Mouse (Mus musculus): ENCODE results near the gene Evc2. TPM values are rescaled to one million over a fixed set of nuclear protein-coding genes. Genes with fewer than 3 reads are reported as not detected.

Gene Evc2
- polyA plus RNA-seq, 1 experiment from 2014 or later = 27.4 TPM

DNA sequence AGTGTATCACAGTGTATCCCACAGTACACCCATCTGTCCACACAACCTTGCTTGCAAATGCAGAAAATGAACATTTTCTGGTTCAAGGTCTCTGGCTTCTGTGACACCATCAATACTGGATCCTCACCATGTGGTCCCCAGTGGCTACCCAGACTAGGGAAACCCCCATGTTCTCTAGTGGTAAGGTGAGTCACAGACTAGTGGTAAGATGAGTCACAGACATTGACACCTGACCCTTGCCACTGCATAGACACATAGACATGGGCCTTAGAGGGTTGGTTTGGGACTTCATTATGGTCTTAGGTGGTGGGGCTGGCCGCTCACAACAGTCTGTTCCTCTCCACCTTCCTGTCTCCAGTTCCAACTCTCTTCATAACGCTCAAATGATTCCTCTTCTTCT, 104.5 kb downstream of the Evc2 start:
- Histone ChIP-seq H3K9me3 (no peaks in the 10 kb centered on the region), H3K36me3 (no peaks in the 10 kb centered on the region), H3K27me3 (no peaks in the 10 kb centered on the region), H3K4me1 (no peaks in the 10 kb centered on the region), H3K4me2 (no peak overlapping the region), H3K4me3 (no peak overlapping the region), H3K27ac (no peak overlapping the region), H3K9ac (no peak overlapping the region)
- 81% methylated on average over 2 of the region's 2 CpGs for WGBS
- ATAC-seq (ENCODE audit: insufficient number of reproducible peaks, insufficient read depth, low FRiP score, low TSS enrichment, low read depth) = no peak

DNA sequence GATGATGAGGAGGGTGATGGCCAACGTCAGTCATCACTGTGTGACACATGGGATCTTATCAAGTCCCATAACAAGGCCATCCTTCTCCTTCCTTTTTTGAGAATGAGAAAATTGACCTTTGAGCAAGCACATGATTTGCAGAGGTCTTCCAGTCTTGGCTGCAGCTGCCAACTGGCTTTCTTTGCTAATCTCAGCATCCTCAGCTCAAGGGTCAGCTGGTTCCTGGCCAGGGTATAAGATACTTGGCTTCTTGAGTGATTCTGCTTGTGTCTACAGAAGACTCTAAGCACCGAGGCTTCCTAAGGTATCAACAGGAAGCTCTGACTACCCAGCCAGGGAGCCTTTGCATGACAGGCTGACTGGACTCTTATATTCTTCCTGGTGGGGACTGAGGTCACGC, 109.2 kb downstream of the Evc2 start:
- no peak overlapping the region for H3K9ac ChIP-seq
- no peaks in the 10 kb centered on the region for H3K4me1 ChIP-seq
- H3K9me3 ChIP-seq = no peaks in the 10 kb centered on the region
- H3K36me3 ChIP-seq = no peaks in the 10 kb centered on the region
- H3K4me3 ChIP-seq = no peak overlapping the region
- H3K27ac ChIP-seq = no peak overlapping the region
- ATAC-seq (ENCODE audit: insufficient number of reproducible peaks, insufficient read depth, low FRiP score, low TSS enrichment, low read depth) = no peak
- no peak overlapping the region for H3K4me2 ChIP-seq
- 79% methylated on average over 3 of the region's 3 CpGs for WGBS
- no peaks in the 10 kb centered on the region for H3K27me3 ChIP-seq

DNA sequence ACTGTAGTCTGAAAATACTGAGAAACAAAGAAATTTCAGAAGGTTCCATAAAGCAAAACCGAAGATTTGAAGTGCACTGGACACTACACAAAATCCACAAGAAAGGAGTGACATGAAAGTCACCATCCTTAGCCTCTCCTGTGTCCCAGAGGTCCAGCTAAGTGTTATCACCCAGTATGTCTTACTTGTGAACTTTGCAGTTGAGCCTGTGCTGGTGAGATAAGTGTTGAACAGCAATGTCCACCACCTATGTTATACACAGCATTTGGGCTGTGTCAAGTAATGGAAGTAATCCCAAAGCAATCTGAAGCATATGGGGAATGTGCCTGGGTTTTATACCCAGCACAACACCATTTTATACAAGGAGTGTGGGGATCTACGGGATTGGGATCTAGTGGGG, 118.3 kb downstream of the Evc2 start:
- Histone ChIP-seq H3K27ac (no peak overlapping the region), H3K9ac (no peak overlapping the region), H3K27me3 (no peaks in the 10 kb centered on the region), H3K4me1 (no peaks in the 10 kb centered on the region), H3K9me3 (peaks cover 5% of the 10 kb centered on the region; the same call in 1 of the 2 replicates), H3K4me2 (no peak overlapping the region), H3K36me3 (peaks cover 6% of the 10 kb centered on the region; the same call in 1 of the 2 replicates), H3K4me3 (no peak overlapping the region)
- no peak for ATAC-seq (ENCODE audit: insufficient number of reproducible peaks, insufficient read depth, low FRiP score, low TSS enrichment, low read depth)
- 72% methylated on average over 2 of the region's 2 CpGs for WGBS

DNA sequence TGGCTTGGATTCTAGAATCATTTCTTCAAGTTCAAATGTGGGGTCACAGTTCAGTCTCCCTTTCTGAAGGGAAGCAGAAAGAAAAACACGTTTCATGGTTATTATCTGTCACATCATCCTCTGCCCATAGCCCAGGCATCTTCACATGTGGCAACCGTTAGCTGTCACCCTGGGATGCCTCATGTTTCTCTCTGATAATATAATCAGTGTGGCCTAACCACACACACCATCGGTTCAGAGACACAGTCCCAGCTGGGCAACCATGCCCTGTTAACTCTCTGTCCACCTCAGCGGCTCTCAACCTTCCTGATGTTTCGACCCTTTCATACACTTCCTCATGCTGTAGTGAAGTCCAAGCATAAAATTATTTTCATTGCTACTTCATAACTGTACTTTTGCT, 118.9 kb downstream of the Evc2 start:
- Histone ChIP-seq H3K9ac (no peak overlapping the region), H3K27ac (no peak overlapping the region), H3K27me3 (no peaks in the 10 kb centered on the region), H3K4me3 (no peak overlapping the region), H3K4me2 (no peak overlapping the region), H3K9me3 (peaks cover 5% of the 10 kb centered on the region; the same call in 1 of the 2 replicates), H3K4me1 (no peaks in the 10 kb centered on the region), H3K36me3 (peaks cover 6% of the 10 kb centered on the region; the same call in 1 of the 2 replicates)
- 53% methylated on average over 5 of the region's 5 CpGs for WGBS
- no peak for ATAC-seq (ENCODE audit: insufficient number of reproducible peaks, insufficient read depth, low FRiP score, low TSS enrichment, low read depth)

DNA sequence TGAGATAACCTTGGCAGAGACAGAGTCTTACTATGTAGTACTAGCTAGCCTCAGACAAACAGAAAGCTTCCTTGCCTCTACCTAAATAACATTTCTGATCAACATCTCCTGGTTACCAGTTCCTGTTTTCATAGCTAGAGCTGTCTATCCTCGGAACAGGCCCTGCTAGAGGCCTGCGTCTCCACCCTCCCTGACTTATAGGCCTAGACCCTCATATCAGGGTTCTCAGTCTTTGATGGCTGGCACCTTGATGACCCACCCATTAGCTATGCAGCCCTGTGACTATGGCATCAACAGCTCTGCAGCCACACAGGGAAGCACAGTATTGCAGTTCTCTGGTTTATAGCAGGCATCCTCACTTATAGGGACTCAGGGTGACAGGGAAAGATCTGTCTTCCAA, 119.5 kb downstream of the Evc2 start:
- Histone ChIP-seq H3K4me1 (no peaks in the 10 kb centered on the region), H3K9ac (no peak overlapping the region), H3K27me3 (no peaks in the 10 kb centered on the region), H3K4me2 (no peak overlapping the region), H3K9me3 (peaks cover 5% of the 10 kb centered on the region; the same call in 1 of the 2 replicates), H3K4me3 (no peak overlapping the region), H3K36me3 (peaks cover 6% of the 10 kb centered on the region; the same call in 1 of the 2 replicates), H3K27ac (no peak overlapping the region)
- 84% methylated on average over 2 of the region's 2 CpGs for WGBS
- ATAC-seq (ENCODE audit: insufficient number of reproducible peaks, insufficient read depth, low FRiP score, low TSS enrichment, low read depth) = no peak

DNA sequence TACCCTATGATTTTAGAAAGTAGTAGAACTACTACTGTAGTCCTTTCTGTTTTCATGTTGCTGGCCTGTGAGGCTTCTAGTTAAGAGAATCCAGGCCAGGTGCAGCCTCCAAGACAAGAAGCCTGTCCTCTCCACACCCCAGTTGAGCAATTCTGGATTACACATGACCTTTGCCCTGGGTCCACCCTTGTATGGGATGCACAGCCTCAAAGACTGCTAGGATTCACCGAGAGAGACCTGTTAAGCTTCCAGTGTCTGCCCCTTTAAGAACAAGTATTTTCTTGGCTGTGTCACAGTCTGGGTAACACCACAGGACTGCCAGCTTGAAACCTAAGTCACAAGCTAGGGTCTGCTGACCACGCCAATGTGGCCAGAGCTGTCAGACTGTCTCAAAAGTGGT, 119.9 kb downstream of the Evc2 start:
- Histone ChIP-seq H3K9ac (no peak overlapping the region), H3K4me1 (no peaks in the 10 kb centered on the region), H3K36me3 (peaks cover 6% of the 10 kb centered on the region; the same call in 1 of the 2 replicates), H3K27ac (no peak overlapping the region), H3K4me2 (no peak overlapping the region), H3K27me3 (no peaks in the 10 kb centered on the region), H3K9me3 (peaks cover 5% of the 10 kb centered on the region; the same call in 1 of the 2 replicates), H3K4me3 (no peak overlapping the region)
- no peak for ATAC-seq (ENCODE audit: insufficient number of reproducible peaks, insufficient read depth, low FRiP score, low TSS enrichment, low read depth)
- 62% methylated on average over 2 of the region's 2 CpGs for WGBS

DNA sequence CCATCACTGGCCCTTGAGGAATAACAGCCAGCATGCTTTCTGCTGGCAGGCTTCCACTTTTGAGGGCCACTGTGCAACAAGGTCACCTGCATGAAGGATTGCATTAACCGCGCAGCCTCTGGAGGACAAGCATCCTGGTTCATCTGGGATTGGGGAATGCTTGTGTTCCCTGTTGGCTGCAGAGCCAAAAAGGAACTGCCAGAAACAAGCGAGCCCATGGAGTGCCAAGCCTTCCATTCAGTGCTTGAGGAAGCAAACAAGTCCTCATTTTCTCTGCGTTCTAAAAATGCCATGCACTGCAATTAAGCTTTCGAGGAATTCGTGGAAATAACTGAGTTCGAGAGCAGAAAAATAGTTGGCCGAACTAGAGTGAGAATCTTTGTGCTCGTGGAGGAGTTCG, 127.2 kb downstream of the Evc2 start:
- Histone ChIP-seq H3K9ac (no peak overlapping the region), H3K27ac (no peak overlapping the region), H3K27me3 (no peaks in the 10 kb centered on the region), H3K4me2 (no peak overlapping the region), H3K4me3 (no peak overlapping the region), H3K36me3 (no peaks in the 10 kb centered on the region), H3K9me3 (no peaks in the 10 kb centered on the region), H3K4me1 (no peaks in the 10 kb centered on the region)
- no peak for ATAC-seq (ENCODE audit: insufficient number of reproducible peaks, insufficient read depth, low FRiP score, low TSS enrichment, low read depth)
- 86% methylated on average over 10 of the region's 10 CpGs for WGBS

- Histone ChIP-seq H3K4me1 (no peaks in the 10 kb centered on the region), H3K4me3 (no peak overlapping the region), H3K4me2 (no peak overlapping the region), H3K9ac (no peak overlapping the region), H3K36me3 (no peaks in the 10 kb centered on the region), H3K27me3 (no peaks in the 10 kb centered on the region), H3K27ac (no peak overlapping the region), H3K9me3 (no peaks in the 10 kb centered on the region)
- 80% methylated on average over 2 of the region's 2 CpGs for WGBS
- ATAC-seq (ENCODE audit: insufficient number of reproducible peaks, insufficient read depth, low FRiP score, low TSS enrichment, low read depth) = no peak
Measured at GRCm38 (mm10) chr5:37467646-37468045, 129.3 kb downstream of the Evc2 start.

- Histone ChIP-seq H3K36me3 (no peaks in the 10 kb centered on the region), H3K4me1 (no peaks in the 10 kb centered on the region), H3K4me3 (no peak overlapping the region), H3K4me2 (no peak overlapping the region), H3K9ac (no peak overlapping the region), H3K9me3 (no peaks in the 10 kb centered on the region), H3K27me3 (no peaks in the 10 kb centered on the region), H3K27ac (no peak overlapping the region)
- no peak for ATAC-seq (ENCODE audit: insufficient number of reproducible peaks, insufficient read depth, low FRiP score, low TSS enrichment, low read depth)
- 65% methylated on average over 5 of the region's 5 CpGs for WGBS
Measured at GRCm38 (mm10) chr5:37469031-37469430, 130.7 kb downstream of the Evc2 start.

- WGBS = 81% methylated on average over 4 of the region's 4 CpGs
- Histone ChIP-seq H3K4me2 (no peak overlapping the region), H3K9ac (no peak overlapping the region), H3K27me3 (no peaks in the 10 kb centered on the region), H3K27ac (no peak overlapping the region), H3K4me1 (no peaks in the 10 kb centered on the region), H3K4me3 (no peak overlapping the region), H3K9me3 (no peaks in the 10 kb centered on the region), H3K36me3 (no peaks in the 10 kb centered on the region)
- ATAC-seq (ENCODE audit: insufficient number of reproducible peaks, insufficient read depth, low FRiP score, low TSS enrichment, low read depth) = no peak
Measured at GRCm38 (mm10) chr5:37471584-37471983, 133.3 kb downstream of the Evc2 start.

DNA sequence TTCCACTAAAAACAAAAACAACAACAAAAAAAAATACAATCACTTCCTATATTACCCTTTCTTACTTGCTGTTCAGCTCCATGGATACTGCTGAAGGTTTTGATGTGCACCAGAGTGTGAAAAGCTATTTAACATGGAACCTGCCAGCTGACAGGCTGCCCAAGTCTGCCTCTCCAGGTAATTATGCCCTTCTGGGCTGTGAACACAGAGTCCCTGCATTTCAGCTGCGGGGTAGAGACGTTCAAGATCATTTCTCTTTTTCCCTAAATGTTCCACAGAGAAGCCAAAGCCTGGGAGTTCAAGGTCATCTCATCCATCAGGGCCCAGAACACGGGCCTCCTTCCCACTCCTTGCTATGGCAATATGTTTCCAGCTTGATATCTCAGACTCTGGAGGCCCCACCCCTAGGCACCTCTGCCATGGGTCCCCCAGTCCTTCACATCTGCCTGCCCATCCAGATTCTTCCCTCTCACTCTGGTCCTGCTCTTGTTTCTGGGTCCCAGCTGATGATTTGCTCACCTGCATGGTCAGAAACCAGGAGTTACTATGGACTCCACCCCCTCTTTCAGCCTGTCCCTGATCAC, 133.8 kb downstream of the Evc2 start:
- Histone ChIP-seq H3K4me3 (no peak overlapping the region), H3K27ac (no peak overlapping the region), H3K27me3 (no peaks in the 10 kb centered on the region), H3K36me3 (no peaks in the 10 kb centered on the region), H3K9ac (no peak overlapping the region), H3K4me1 (no peaks in the 10 kb centered on the region), H3K4me2 (no peak overlapping the region), H3K9me3 (no peaks in the 10 kb centered on the region)
- ATAC-seq (ENCODE audit: insufficient number of reproducible peaks, insufficient read depth, low FRiP score, low TSS enrichment, low read depth) = no peak
- 72% methylated on average over 3 of the region's 3 CpGs for WGBS

Data from embryonic facial prominence, embryonic 13.5 days (tissue).